In genomic region chr2:74777536-74778275, GRCm38 (mm10) we compare ENCODE assay signal across 35 mouse cellular contexts. TPM values are rescaled to one million over a fixed set of nuclear protein-coding genes. Genes with fewer than 3 reads are reported as not detected.
DNase-seq lines count a peak whose midpoint lies in the region; ATAC-seq and TF ChIP-seq lines count a peak whose summit lies in the region.
"Had no signal": no experiment of that assay in that cellular context is flagged by ENCODE, and none has a peak within 500 bp of the region (broad histone marks: within the 10 kb centered on the region; RNA-seq: fewer than 3 reads in every experiment).

No protein-coding gene starts in this region.

- WGBS in forebrain, postnatal 0 days = 60% methylated on average over 13 of the region's 13 CpGs
- WGBS in forebrain, embryonic 10.5 days = 75% methylated on average over 13 of the region's 13 CpGs

- H3K4me3 ChIP-seq in forebrain, postnatal 0 days (ENCODE audit: low read depth, low read length) = no peak overlapping the region
- H3K4me3 ChIP-seq in forebrain, embryonic 10.5 days = no peak overlapping the region
- H3K4me3 ChIP-seq: embryonic facial prominence, embryonic 13.5 days; hindbrain, embryonic 10.5 days; limb, embryonic 15.5 days; lung, embryonic 15.5 days; myocyte; neural tube, embryonic 13.5 days had no signal

- H3K4me1 ChIP-seq in forebrain, postnatal 0 days (ENCODE audit: insufficient read depth) = no peaks in the 10 kb centered on the region
- H3K4me1 ChIP-seq in forebrain, embryonic 10.5 days = no peaks in the 10 kb centered on the region
- H3K4me1 ChIP-seq: hindbrain, embryonic 10.5 days; lung, embryonic 15.5 days; neural tube, embryonic 13.5 days had no signal

- H3K27me3 ChIP-seq in forebrain, postnatal 0 days (ENCODE audit: insufficient read depth, low read length) = peaks cover 4% of the 10 kb centered on the region; the same call in 1 of the 2 replicates
- peaks cover 12% of the 10 kb centered on the region for H3K27me3 ChIP-seq in forebrain, embryonic 10.5 days (ENCODE audit: poor library complexity, severe bottlenecking)
- H3K27me3 ChIP-seq: limb, embryonic 15.5 days; lung, embryonic 15.5 days; neural tube, embryonic 13.5 days had no signal

- H3K36me3 ChIP-seq in forebrain, postnatal 0 days (ENCODE audit: insufficient read depth) = no peaks in the 10 kb centered on the region
- no peaks in the 10 kb centered on the region for H3K36me3 ChIP-seq in forebrain, embryonic 10.5 days (replicated peaks)
- H3K36me3 ChIP-seq: embryonic facial prominence, embryonic 13.5 days; hindbrain, embryonic 10.5 days; limb, embryonic 15.5 days; lung, embryonic 15.5 days; neural tube, embryonic 13.5 days had no signal

- H3K9me3 ChIP-seq in forebrain, postnatal 0 days (ENCODE audit: low read length) = no peaks in the 10 kb centered on the region
- H3K9me3 ChIP-seq in forebrain, embryonic 10.5 days = no peaks in the 10 kb centered on the region
- H3K9me3 ChIP-seq: embryonic facial prominence, embryonic 13.5 days; hindbrain, embryonic 10.5 days; limb, embryonic 15.5 days; lung, embryonic 15.5 days; neural tube, embryonic 13.5 days had no signal

- H3K27ac ChIP-seq in forebrain, postnatal 0 days (ENCODE audit: low read depth, low read length) = no peak overlapping the region
- H3K27ac ChIP-seq in forebrain, embryonic 10.5 days = no peak overlapping the region
- H3K27ac ChIP-seq: embryonic facial prominence, embryonic 13.5 days; hindbrain, embryonic 10.5 days; limb, embryonic 15.5 days; liver, embryonic 14.5 days; lung, embryonic 15.5 days; neural tube, embryonic 13.5 days had no signal

- H3K9ac ChIP-seq in forebrain, postnatal 0 days = no peak overlapping the region
- H3K9ac ChIP-seq: embryonic facial prominence, embryonic 13.5 days; limb, embryonic 15.5 days; liver, embryonic 14.5 days; lung, embryonic 15.5 days; neural tube, embryonic 13.5 days had no signal

- ATAC-seq in forebrain, postnatal 0 days = peak; percentile 5; the same call in 1 of the 2 replicates
- ATAC-seq: forebrain, embryonic 16.5 days; hindbrain, embryonic 16.5 days; intestine, embryonic 16.5 days; midbrain, embryonic 16.5 days had no signal

- no peak for TF ChIP-seq POLR2A in brain, embryonic 14.5 days (IDR thresholded peaks at IDR 0.05; ENCODE audit: borderline replicate concordance, extremely low read depth, insufficient read depth, insufficient read length, poor library complexity, severe bottlenecking)

- H3K4me2 ChIP-seq in forebrain, postnatal 0 days (ENCODE audit: low read depth) = no peak overlapping the region
- H3K4me2 ChIP-seq: embryonic facial prominence, embryonic 13.5 days; heart, embryonic 11.5 days; limb, embryonic 15.5 days; lung, embryonic 15.5 days; neural tube, embryonic 13.5 days had no signal

- peak; percentile 33 for DNase-seq in forebrain, postnatal 0 days
- no peak for DNase-seq in forebrain, embryonic 10.5 days (ENCODE audit: extremely low spot score, low spot score)
- DNase-seq in right cerebral cortex, postnatal 10 days (ENCODE audit: low spot score in 2 of 2) = peak; percentile 35 to 45
- no peak for DNase-seq in right cerebral cortex, adult 2 months (ENCODE audit: low spot score in 2 of 2)
- peak; percentile 24 for DNase-seq in NIH3T3 (ENCODE audit: low read depth)
- DNase-seq in brain, embryonic 14.5 days (ENCODE audit: low read depth) = peak; percentile 43
- no peak for DNase-seq in thymus, postnatal 10 days (ENCODE audit: low spot score in 2 of 2)
- DNase-seq: cerebellum, adult 18-20 months; cerebellum, postnatal 25 days; gastrocnemius, postnatal 14 days; heart, adult 11 months; kidney, adult 9 months; kidney, postnatal 25 days; layer of hippocampus, postnatal 36 days; lung, postnatal 4 days; thymus, postnatal 25 days had no signal

- TF ChIP-seq CTCF in forebrain, postnatal 0 days (IDR thresholded peaks at IDR 0.05; ENCODE audit: low read depth) = no peak
- no peak for TF ChIP-seq CTCF in brain, embryonic 14.5 days (IDR thresholded peaks at IDR 0.05; ENCODE audit: borderline replicate concordance, extremely low read depth, insufficient read depth, insufficient read length)

RNA-seq across cellular contexts. Expression of gene Hoxd1, which starts 14.9 kb away (rescaled TPM):
- total RNA-seq in forebrain, postnatal 0 days (2014; rRNA removed) = not detected in 2 replicates
- polyA plus RNA-seq in forebrain, postnatal 0 days (2015; fragmentation: Nextera tagmentation; extraction: Ambion mirVana) = not detected in 2 replicates
- not detected in 2 replicates for polyA plus RNA-seq in forebrain, embryonic 10.5 days (2016; fragmentation: Nextera tagmentation; extraction: Ambion mirVana)
- polyA plus RNA-seq in brain, embryonic 14.5 days (2012; rRNA removed) = 0.34 and 1.3 TPM in 2 replicates
- total RNA-seq: adrenal gland, postnatal 36 days; gastrocnemius, postnatal 14 days; left cerebral cortex, postnatal 36 days; megakaryocyte-erythroid progenitor cell, adult 5-6 weeks had no signal
- polyA plus RNA-seq: C2C12; forebrain, embryonic 16.5 days; heart, embryonic 11.5 days; heart, postnatal 0 days; liver, embryonic 14.5 days; lung, embryonic 15.5 days; midbrain, embryonic 16.5 days; myocyte; stomach, embryonic 14.5 days had no signal

RNA-seq across cellular contexts. Expression of gene Mtx2, which starts 47.9 kb away (rescaled TPM):
- 105 and 120 TPM in 2 replicates for total RNA-seq in forebrain, postnatal 0 days (2014; rRNA removed)
- 131 and 145 TPM in 2 replicates for polyA plus RNA-seq in forebrain, postnatal 0 days (2015; fragmentation: Nextera tagmentation; extraction: Ambion mirVana)
- 113 and 114 TPM in 2 replicates for polyA plus RNA-seq in forebrain, embryonic 10.5 days (2016; fragmentation: Nextera tagmentation; extraction: Ambion mirVana)
- 75.7 and 84.2 TPM in 2 replicates for polyA plus RNA-seq in brain, embryonic 14.5 days (2012; rRNA removed)

RNA-seq across cellular contexts. Expression of gene Gm28230, which starts 51.2 kb away (rescaled TPM):
- not detected in 2 replicates for total RNA-seq in forebrain, postnatal 0 days (2014; rRNA removed)
- not detected in 2 replicates for polyA plus RNA-seq in forebrain, postnatal 0 days (2015; fragmentation: Nextera tagmentation; extraction: Ambion mirVana)
- polyA plus RNA-seq in forebrain, embryonic 10.5 days (2016; fragmentation: Nextera tagmentation; extraction: Ambion mirVana) = not detected in 2 replicates
- polyA plus RNA-seq in brain, embryonic 14.5 days (2012; rRNA removed) = 0.44 and 1.7 TPM in 2 replicates
- total RNA-seq: layer of hippocampus, adult 8-10 months; layer of hippocampus, postnatal 36 days; left cerebral cortex, postnatal 36 days; megakaryocyte-erythroid progenitor cell, adult 5-6 weeks had no signal
- polyA plus RNA-seq: C2C12; forebrain, embryonic 16.5 days; heart, postnatal 0 days; hindbrain, embryonic 10.5 days; intestine, embryonic 16.5 days; liver, embryonic 14.5 days; midbrain, embryonic 16.5 days; myocyte had no signal

Comparison
In these comparisons a context has a peak if more than half of its experiments do, and no peak if none do; other contexts are left out.
1. DNase-seq: peak in forebrain, postnatal 0 days (single experiment), right cerebral cortex, postnatal 10 days (2 of 2), NIH3T3 (single experiment) and brain, embryonic 14.5 days (single experiment); none in forebrain, embryonic 10.5 days (single experiment), right cerebral cortex, adult 2 months (0 of 2) and thymus, postnatal 10 days (0 of 2).